Mouse (Mus musculus) MN1 (cell line): ENCODE data around the gene Sp1.

Source experiments
- DNase-seq: peaks from one replicate; pipeline ENCODE4 v3.0.0-alpha.2; 2016; ENCODE audit warnings: low spot score

Sp1 gene

DNA sequence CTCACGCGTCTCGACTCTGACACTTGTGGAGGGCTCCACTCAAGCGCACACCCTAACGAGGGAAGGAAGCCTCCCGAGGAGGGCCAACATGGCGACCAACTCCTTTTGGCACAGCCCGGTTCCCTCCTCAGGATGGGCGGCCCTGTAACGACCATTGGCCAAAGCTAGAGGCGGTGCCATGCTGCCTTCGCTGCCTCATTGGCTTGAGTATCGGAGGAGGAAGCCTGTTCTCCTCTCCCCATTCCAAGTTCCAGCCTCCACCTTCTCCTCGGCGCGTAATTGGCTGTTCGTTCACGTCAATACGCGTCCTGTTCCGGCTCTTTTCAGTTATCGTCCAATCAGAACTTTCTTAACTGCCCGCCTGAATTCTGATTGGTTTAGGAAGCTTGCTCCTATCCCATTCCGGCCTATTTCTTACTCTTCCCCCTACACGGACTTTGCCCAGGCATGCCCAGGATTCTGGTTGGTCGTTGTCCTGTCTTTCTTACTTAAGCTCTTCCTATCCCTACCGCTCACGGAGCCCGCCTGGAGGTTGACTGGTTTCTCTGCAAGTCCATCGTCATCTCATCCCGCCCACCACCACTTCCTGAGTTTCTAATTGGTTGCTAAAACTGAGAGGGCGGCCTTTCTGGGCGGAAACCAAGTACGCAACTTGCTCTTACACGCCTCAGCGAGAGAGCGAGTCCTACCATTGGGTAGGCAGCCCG is at the start of gene Sp1:
Gene Sp1 (plus strand): TSS at position 655 of the 707 bp plus-strand sequence.
- peak; percentile 100 for DNase-seq

DNA sequence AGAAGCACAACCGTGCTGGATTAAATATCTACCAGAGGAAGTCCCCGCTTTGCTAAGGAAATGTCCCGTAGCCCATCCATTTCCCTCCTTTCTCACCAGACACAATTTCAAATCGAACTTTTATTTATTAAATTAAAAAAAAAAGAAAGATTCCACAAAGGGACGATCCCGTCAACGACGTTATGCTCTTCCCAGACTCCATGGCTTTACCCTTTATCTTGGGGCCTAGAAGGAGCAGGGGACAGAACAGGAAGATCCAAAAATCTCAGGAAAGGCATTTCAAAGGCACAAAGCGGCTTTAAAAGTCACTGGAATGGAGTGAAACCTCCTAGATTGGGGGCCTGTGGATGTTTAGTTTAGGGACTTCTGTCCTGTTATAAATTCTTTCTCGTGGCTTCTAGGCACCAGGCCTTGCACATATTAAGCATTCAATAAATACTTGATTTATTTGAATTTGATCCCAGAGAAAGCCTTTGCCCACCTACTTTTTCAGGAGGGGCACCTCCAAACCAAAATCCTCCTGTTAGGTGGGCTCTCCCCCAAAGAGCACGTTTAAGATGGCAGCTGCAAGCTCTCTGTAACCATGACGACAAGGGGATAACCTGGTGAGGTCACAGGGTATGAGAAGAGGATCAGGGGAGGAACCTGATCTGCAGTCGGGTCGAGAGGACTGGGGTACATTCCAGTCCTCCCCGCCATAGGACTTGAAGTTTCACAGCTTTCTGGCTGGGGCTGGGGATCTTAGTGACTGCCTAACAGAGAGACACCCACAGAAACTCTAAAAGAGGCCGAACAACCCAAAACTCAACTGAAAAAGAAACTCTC is 49.2 kb upstream of the Sp1 start:
- DNase-seq, result no peak

DNA sequence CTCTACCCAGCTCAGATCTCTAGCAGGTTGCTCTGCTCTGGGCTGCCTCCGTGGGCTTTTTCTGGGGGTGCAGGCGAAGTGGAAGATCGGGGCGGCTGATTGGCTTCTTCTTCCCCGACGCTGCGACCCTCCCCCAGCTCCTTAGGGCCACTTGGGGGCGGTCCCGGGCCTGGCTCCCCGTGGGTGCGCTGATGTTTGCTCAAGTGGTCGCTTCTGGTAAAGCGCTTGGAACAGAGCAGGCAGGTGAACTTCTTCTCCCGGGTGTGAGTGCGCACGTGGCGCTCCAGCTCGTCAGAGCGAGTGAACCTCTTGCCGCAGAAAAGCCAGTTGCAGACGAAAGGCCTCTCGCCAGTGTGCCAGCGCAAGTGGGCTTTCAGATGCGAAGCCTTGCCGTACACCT is 47.8 kb upstream of the Sp1 start:
- DNase-seq, result no peak

DNA sequence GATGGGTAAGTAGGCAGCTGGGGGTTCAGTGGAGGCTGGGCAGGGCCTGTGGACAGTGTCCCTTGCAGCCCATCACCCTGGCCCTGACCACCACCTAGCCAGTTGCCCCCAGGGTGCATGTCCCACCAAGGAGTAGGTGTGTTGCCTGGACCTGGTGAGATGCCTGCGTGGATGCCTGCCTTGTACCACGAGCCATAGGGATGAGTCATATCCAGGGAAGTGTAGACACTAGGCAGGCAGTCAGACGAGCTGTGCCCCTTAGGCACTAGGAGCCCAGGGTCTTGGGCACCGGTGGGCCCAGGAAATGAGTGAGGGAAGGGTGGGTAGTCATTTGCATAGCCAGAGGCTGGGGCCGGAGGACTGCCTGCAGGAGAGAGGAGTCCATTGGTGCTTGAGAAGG is 47.1 kb upstream of the Sp1 start:
- no peak for DNase-seq

DNA sequence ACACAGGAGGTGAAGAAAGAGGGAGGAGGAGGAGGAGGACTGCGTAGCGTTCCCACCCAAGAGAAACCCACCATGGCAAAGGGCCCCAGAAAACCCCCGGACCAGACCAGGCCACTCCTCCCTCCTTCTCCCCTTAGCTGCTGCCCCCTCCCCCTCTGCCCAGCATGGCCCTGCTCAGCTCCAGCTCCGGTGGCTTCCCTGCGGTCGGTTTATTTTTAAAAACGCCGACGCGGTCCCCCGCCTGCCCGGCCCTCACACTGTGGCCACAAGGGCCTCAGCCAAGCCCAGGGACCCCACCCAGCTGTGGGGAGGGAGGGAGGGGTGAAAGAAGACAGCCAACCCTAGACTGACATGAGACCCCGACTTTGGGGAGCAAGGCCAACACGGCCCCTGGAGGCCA is 43.3 kb upstream of the Sp1 start:
- DNase-seq, result no peak

DNA sequence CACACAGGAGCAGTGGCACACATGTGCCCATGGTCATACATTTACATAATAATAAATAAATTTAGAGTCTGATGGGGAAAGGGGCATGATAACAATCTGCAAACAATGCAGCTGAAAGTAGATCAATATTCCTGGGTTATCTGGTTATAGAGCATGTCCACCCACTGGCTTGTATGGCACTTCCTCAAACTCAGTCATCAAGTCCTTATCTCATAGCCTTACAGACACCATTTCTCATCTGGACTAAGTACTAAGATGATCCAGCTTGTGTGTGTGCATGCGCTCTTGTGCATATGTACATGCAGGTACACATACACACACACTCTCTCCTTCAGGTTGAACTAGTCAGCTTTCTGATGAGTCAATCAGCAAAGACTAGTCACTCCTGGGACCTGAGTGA is 41.3 kb upstream of the Sp1 start:
- DNase-seq, result no peak

DNA sequence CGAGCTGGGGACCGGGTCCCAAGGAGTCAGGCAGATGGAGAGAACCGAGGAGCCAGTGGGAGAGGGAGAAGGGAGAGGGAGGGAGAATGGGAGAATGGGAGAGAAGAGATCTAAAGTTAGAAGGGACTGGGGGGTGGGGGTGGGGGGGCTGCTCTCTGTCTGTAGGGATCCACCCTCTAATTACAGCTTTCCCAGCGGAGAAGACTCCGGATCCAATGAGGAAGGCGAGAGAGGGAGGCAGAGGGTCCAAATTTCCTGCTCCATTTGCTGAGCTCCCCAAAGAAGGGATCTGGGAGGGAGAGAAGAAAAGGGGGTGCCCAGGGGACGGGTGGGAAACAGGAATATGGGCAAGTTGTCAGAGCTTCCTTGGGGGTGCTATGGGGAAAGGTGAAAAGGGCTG is 39.7 kb upstream of the Sp1 start:
- no peak for DNase-seq

DNA sequence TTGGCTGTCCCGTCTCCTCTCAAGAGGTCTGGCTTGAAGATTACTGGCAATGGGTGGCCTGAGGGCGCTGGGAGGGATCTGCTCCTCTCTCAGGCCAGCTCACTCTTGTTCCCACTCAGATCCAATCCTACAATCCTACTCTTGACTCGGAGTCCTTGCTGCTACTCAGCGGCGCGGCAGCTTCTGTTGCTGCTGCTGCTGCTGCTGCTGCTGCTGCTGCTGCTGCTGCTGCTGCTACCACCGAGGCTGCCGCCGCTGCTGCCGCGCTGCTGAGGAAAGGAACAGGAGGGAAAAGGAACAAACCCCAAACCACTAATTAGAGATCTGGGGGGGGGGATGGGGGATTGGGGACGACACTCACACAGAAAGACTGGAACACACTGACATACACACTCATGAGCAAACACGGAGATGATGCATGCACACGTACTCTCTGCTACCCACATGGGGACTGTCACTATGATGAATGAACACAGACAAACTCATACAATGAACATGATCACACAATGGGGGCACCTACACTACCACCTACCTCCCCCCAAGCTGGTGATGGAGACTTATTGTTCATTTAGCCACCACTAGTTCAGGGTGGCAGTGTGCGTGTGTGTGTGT is 39.1 kb upstream of the Sp1 start, which contains the start of gene Sp7:
Gene Sp7 (minus strand): TSS at position 450 of the 612 bp plus-strand sequence.
- no peak for DNase-seq

DNA sequence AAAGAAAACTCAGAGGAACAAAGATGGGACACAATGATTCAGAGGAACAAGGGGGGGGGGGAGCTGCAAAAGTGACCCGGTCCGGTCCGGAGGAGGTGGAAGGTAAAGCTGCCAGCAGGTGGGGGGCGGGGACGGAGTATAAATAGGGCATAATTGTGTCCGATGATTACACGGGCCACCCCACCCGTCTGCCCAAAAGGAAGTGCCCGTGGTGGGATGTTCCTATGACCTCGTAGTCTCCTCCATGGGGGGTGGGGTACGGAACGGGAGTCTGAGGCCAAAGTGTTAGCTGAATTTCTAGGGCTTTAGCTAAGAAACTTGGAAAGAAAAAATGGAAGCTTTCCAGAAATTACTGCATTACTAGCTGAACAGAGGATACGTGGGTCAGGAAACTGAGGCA is 36.0 kb upstream of the Sp1 start:
- peak; percentile 62 for DNase-seq

DNA sequence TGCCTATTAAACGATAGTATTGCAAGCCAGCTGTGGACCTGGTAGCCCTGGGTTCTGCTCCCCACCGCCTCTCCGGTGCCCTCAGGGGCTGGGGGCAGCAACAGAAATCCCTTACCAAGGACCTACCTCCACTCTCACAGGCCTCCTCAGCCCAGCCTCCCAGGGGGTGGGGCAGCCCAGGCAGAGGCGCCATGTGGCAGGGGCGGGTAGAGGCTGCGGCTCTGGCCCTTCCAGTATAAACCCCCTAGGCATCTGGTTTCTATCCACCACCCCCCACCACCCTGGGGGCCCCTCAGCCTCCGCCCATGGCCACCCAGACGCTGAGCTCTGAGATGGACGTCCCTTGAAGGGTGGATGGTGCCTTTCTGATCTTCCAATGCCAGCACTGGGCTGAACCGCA is 35.2 kb upstream of the Sp1 start:
- peak; percentile 81 for DNase-seq

DNA sequence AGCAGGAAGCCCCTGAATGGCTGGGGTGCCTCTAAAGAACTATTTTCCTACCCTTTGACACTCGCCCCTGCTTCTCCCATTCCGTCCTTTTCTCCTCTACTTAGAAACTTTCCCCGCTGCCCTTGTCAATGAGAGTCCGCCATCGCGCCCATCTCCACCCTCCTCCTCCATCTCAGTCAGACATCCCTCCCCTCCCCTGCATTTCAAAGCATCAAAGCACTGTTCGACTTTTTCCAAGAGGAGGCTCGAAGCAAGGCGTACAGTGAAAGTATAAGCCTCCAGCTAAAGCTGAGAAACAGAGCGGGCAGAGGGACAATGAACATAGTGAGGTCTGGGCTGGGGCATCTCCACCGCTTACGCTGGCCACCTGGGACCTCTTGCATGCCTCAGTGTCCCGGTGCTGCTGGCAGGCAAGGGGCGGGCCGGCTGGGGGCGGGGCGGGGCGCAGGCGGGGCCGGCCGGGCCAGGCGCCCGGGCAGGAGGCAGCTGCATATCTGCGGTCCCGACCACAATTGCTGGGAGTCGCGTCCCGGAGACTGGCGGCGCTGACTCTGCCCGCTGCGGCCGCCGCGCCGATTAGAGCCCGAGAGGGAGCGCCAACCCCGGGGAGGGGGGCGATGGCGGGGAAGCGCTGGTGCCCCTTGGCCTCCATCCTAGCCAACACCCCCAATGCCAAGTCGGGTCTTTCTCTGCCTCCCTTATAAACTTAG is 29.3 kb upstream of the Sp1 start:
- DNase-seq, result peak; percentile 82

DNA sequence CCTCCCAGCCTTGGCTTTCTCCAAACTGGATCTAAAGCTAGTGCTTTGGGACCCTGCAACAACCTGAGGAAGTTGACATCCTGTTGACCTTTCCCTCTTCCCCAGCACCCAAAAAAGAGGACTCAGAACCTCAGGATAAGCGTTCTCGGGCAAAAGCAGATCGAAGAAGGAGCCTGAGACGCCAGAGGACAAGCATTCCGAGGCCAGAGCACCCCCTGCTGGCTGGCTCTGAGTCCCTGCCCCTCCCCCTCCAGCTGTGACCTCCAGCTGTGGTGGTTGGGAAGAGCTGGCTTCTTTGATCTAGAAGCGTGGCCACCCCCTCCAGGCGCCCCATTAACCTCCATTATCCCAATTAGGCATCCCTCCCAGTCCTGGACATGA is 28.8 kb upstream of the Sp1 start:
- DNase-seq, result peak; percentile 96

DNA sequence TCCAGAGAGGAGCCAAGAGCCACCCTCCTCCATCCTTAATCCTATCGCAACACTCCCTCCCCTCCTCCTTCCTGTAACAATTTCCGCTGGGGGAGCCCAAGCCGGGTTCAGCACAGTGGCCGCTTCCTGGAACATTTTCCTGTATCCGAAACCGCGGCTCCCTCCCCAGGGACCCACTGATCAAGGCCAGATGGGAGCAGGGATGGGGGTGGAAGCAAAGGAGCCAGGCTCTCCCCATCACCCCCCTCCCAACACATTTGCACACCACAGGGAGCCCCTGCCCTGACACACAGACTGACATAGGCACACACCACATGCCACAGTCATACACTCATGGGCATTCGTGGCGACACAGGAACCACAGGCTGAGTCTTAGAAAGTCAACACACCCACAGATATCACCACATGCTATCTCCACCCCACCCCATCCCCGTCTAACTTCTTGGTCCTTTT is 28.1 kb upstream of the Sp1 start:
- peak; percentile 81 for DNase-seq

DNA sequence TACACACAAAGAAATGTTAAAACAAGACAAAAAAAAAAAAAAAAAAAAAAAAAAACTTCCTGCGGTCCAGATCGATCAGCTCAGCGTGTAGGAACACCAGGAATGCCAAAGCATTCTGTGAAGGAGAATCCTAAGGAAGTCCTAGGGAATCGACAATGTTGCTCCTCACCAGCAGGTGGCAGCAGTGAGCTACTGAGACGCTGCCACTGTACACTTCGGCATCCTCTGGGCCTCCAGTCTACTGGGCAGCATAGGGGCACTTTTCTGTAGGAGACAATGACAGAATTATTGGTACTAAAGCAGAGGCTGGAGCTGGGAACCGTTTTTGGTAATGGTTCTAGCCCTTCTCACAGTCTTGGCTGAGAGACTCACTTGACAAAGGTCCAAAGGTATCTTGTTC is 24.4 kb upstream of the Sp1 start:
- peak; percentile 98 for DNase-seq

DNA sequence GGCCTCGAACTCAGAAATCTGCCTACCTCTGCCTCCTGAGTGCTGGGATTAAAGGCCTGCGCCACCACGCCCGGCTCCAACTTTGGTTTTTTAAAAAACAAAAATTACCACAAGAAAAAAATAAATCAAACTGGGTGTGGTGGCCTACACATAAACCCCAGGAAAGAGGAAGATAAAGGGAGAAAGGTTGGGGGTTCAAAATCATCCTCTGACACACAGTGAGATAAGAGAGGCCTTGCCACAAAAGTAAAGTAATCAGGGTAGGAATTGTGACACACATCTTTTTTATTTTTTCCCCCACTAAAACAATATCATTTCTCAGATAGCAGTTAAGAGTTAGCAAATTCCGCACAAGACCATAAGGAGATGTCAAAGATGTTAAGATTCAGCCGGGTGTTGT is 22.3 kb upstream of the Sp1 start:
- DNase-seq, result no peak

DNA sequence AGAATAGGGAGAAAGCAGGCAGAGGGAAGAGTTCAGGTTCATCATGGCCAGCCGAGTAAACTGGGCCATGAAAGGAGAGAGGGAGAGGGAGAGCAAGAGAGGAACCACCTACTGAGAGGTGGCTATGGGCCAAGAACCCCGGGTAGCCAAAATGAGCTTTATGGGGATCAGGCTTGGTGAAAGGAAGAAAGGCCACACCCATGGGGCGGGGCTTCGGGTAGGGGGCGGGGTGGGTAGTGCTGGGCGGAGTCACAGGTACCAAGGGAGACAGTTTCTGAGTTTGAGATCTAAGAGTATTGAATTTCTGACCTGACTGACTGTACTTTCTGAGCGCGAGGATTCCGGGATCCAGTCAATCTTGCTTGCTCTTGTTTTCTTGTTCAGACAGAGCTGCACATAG is 19.3 kb upstream of the Sp1 start:
- no peak for DNase-seq

DNA sequence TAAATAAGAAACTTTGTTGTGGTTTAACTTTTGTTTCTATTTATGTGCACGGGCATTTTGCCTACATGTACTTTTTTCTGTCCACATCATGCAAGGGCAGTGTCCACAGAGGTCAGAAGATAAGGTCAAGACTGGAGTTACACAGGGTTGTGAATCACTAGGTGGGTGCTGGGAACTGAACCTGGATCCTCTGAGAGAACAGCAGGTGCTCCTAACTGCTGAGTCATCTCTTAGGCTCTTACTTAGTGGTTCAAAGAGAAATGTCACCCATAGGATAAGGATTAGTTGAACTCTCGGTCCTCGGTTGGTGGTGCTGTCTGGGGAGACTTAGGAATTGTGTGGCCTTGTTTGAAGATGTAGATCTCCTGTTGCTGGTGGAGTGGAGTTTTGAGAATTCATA is 17.0 kb upstream of the Sp1 start:
- DNase-seq, result no peak

DNA sequence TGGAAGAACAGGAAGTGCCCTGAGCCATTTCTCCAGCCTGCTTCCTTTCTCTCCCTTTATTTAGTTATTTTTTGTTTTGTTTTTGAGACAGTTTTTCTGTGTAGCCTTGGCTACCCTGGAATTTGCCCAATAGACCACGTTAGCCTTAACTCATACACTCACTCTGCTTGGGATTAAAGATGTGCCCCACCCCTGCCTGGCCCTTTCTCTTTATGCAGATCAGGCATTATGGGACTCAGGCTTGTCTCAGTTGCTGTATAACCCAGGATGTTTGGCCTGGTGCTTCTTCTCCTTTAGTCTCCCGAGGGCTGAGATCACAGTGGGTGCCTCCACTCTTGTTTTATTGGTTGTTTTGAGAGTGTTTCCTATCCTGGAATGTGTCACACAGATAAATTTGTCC is 13.4 kb upstream of the Sp1 start:
- no peak for DNase-seq

DNA sequence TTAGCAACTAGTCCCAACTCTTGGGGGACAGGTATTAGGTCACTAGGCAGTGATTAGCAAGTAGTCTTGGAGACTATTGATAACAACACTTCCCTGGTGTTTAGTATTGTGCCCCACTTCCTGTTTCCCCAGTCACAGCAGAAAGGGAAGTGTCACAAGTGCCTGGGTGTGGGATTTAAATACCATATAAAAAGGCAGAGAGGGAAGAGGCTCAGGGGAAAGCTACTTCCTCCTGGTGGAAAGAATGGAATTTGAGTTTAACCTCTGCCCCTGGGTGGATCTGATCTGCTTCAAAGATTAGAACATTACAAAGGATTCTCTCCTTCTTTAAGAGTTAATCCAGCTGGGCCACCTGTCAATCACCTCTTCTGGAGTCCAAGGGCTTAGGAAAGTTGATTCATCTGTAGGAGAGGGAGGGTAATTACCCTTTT is 12.3 kb upstream of the Sp1 start:
- DNase-seq, result no peak

DNA sequence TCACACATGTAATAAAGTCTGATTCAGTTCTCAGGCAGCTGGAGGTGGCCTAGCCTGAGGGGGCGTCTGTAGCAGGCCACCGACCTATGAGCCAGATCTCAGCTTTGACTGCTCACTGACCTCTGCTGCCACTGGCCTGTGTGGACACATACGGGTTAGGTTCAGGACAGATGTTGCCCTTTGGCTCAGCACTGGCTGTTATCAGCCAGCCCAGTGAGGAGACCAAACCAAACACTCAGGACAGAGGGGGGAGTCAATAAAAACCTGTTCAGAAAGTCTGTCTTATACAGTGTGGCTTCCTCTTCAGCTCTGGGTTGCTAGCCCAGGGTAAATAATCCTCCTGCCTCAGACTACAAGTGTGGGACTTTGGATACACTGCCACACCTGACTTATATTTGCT is 10.9 kb upstream of the Sp1 start:
- no peak for DNase-seq

DNA sequence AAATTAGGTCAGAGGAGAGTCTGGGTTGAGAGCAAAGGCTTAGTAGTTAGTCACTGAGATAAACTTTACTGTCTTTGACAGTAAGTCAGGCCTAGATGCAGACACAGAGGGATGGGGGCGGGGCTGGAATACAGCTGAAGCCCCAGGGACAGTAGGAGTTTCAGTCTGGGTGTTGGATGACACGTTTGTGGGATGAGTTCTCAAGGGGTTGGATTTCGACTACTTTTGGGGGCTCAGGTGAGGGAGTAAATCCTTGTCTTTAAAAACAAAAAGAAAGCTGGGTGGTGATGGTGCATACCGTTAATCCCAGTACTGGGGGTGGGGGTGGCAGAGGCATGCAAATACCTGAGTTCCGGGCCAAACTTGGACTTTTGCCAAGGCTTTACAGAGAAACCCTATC is 7.3 kb upstream of the Sp1 start:
- DNase-seq, result peak; percentile 48
